Mouse (Mus musculus): ENCODE results near the gene Retreg3. TPM values are rescaled to one million over a fixed set of nuclear protein-coding genes. Genes with fewer than 3 reads are reported as not detected.
A peak's percentile ranks its signal among the peaks of the same experiment; 100 is the strongest.

The Retreg3 gene
- total and polyA plus RNA-seq, 3 experiments = 17.0 to 23.4 TPM; not detected in 1

GRCm38 (mm10) chr11:101062971-101063675 is 56.6 kb downstream of the Retreg3 start:
- no peaks in the 10 kb centered on the region for H3K79me2 ChIP-seq (ENCODE audit: control insufficient read depth, insufficient read depth, low read length, poor library complexity)
- TF ChIP-seq CTCF (IDR thresholded peaks at IDR 0.05 in 2 of 3, conservative IDR thresholded peaks at IDR 0.05 in 1 of 3; ENCODE audit: control insufficient read depth in 1 of 3, insufficient read depth in 1 of 3, low read depth in 2 of 3, low read length in 3 of 3, poor library complexity in 1 of 3, severe bottlenecking in 1 of 3) = no peak
- no peak for TF ChIP-seq ELF1 (IDR thresholded peaks at IDR 0.05; ENCODE audit: low read depth, low read length)
- no peak for TF ChIP-seq USF1 (IDR thresholded peaks at IDR 0.05; ENCODE audit: low read depth, low read length)
- no peak for TF ChIP-seq ZKSCAN1 (IDR thresholded peaks at IDR 0.05; ENCODE audit: low read depth, low read length)
- TF ChIP-seq TBP (IDR thresholded peaks at IDR 0.05; ENCODE audit: low read depth, low read length) = no peak
- no peak for TF ChIP-seq MAZ (IDR thresholded peaks at IDR 0.05; ENCODE audit: low read depth, low read length)
- TF ChIP-seq ETS1 (IDR thresholded peaks at IDR 0.05; ENCODE audit: low read depth, low read length) = no peak
- no peak for TF ChIP-seq MAX (IDR thresholded peaks at IDR 0.05; ENCODE audit: low read length)
- TF ChIP-seq RCOR1 (IDR thresholded peaks at IDR 0.05; ENCODE audit: low read depth, low read length) = no peak
- no peak for TF ChIP-seq MEF2A (IDR thresholded peaks at IDR 0.05; ENCODE audit: extremely low read depth, insufficient replicate concordance, low read depth, low read length, poor library complexity, severe bottlenecking)
- no peak overlapping the region for H3K4me3 ChIP-seq (ENCODE audit: control insufficient read depth in 1 of 2, insufficient read depth in 1 of 2, low read depth in 2 of 2, low read length in 2 of 2)
- peak overlapping the region; percentile 39 for H3K9ac ChIP-seq (ENCODE audit: control insufficient read depth, low read depth, low read length, poor library complexity, severe bottlenecking)
- DNase-seq (ENCODE audit: low read depth, low spot score) = no peak
- peaks cover 0 to 16% of the 10 kb centered on the region in 2 experiments; a peak in 2 of 4 replicates for H3K36me3 ChIP-seq (ENCODE audit: control insufficient read depth in 1 of 2, insufficient read depth in 2 of 2, low read length in 2 of 2)
- H3K27me3 ChIP-seq (ENCODE audit: control insufficient read depth in 1 of 2, insufficient read depth in 2 of 2, low read length in 2 of 2) = no peaks in the 10 kb centered on the region
- H3K9me3 ChIP-seq (replicated peaks; ENCODE audit: insufficient read depth, low read length) = no peaks in the 10 kb centered on the region
- H3K4me1 ChIP-seq (ENCODE audit: control insufficient read depth in 1 of 2, insufficient read depth in 2 of 2, low read length in 2 of 2) = peaks cover 12 to 24% of the 10 kb centered on the region in 2 experiments
- H3K27ac ChIP-seq (ENCODE audit: control insufficient read depth, low read depth, low read length) = peak overlapping the region; percentile 67

DNA sequence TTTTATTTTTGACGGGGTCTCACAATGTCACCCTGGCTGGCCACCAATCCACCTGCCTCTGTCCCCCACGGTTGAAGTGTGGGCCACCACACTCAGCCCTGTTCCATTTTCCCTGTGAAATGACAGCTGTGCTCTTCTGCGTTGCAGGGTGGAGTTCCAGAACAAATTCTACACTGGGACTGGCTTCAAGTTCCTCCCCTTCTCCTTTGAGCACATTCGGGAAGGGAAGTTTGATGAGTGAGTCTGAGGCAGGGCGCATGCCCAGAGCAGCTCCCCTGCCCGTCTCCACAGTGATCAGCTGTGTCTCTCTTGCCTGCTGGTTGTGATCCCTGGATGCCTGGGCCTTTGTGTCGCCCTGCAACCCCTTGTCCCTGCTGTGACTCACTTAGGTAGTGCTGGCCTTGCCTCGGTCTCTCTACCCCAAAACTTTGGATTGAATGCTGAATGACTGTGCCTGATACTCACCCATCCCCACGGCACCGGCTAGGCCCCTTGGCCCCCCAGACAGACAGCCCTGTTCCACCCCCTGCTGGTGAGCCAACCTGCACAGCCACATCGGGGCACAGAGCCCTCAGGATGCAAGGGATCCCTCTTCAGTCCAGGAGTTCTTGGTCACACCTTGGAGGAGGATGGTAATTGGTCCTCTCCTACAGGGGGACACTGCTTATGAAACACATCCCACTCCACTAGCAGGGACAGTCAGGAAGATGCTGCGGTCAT is 57.4 kb downstream of the Retreg3 start:
- H3K4me3 ChIP-seq (ENCODE audit: control insufficient read depth in 1 of 2, insufficient read depth in 1 of 2, low read depth in 2 of 2, low read length in 2 of 2) = no peak overlapping the region
- no peak overlapping the region for H3K9ac ChIP-seq (ENCODE audit: control insufficient read depth, low read depth, low read length, poor library complexity, severe bottlenecking)

GRCm38 (mm10) chr11:101061049-101061448 is 58.6 kb downstream of the Retreg3 start:
- peaks cover 12 to 21% of the 10 kb centered on the region in 2 experiments for H3K4me1 ChIP-seq (ENCODE audit: control insufficient read depth in 1 of 2, insufficient read depth in 2 of 2, low read length in 2 of 2)
- no peaks in the 10 kb centered on the region for H3K9me3 ChIP-seq (replicated peaks; ENCODE audit: insufficient read depth, low read length)
- TF ChIP-seq MYB (IDR thresholded peaks at IDR 0.05; ENCODE audit: low read depth, low read length) = no peak
- H3K9ac ChIP-seq (ENCODE audit: control insufficient read depth, low read depth, low read length, poor library complexity, severe bottlenecking) = no peak overlapping the region
- H3K27me3 ChIP-seq (ENCODE audit: control insufficient read depth in 1 of 2, insufficient read depth in 2 of 2, low read length in 2 of 2) = no peaks in the 10 kb centered on the region
- H3K36me3 ChIP-seq (ENCODE audit: control insufficient read depth in 1 of 2, insufficient read depth in 2 of 2, low read length in 2 of 2) = peaks cover 0 to 16% of the 10 kb centered on the region in 2 experiments; a peak in 2 of 4 replicates
- no peak for DNase-seq (ENCODE audit: low read depth, low spot score)
- H3K4me3 ChIP-seq (ENCODE audit: control insufficient read depth in 1 of 2, insufficient read depth in 1 of 2, low read depth in 2 of 2, low read length in 2 of 2) = no peak overlapping the region
- H3K27ac ChIP-seq (ENCODE audit: control insufficient read depth, low read depth, low read length) = no peak overlapping the region
- H3K79me2 ChIP-seq (ENCODE audit: control insufficient read depth, insufficient read depth, low read length, poor library complexity) = no peaks in the 10 kb centered on the region

More for the DNA sequence above, 57.4 kb downstream of the Retreg3 start:
- TF ChIP-seq CHD1 (IDR thresholded peaks at IDR 0.05; ENCODE audit: low read depth, low read length) = no peak
- TF ChIP-seq MAFK (IDR thresholded peaks at IDR 0.05; ENCODE audit: borderline replicate concordance, low read depth, low read length) = no peak
- no peak for TF ChIP-seq SIN3A (IDR thresholded peaks at IDR 0.05; ENCODE audit: low read length)
- no peak overlapping the region for H3K27ac ChIP-seq (ENCODE audit: control insufficient read depth, low read depth, low read length)
- peaks cover 12 to 23% of the 10 kb centered on the region in 2 experiments for H3K4me1 ChIP-seq (ENCODE audit: control insufficient read depth in 1 of 2, insufficient read depth in 2 of 2, low read length in 2 of 2)
- H3K36me3 ChIP-seq (ENCODE audit: control insufficient read depth in 1 of 2, insufficient read depth in 2 of 2, low read length in 2 of 2) = peaks cover 0 to 16% of the 10 kb centered on the region in 2 experiments; a peak in 2 of 4 replicates
- H3K27me3 ChIP-seq (ENCODE audit: control insufficient read depth in 1 of 2, insufficient read depth in 2 of 2, low read length in 2 of 2) = no peaks in the 10 kb centered on the region
- H3K79me2 ChIP-seq (ENCODE audit: control insufficient read depth, insufficient read depth, low read length, poor library complexity) = no peaks in the 10 kb centered on the region
- no peak for DNase-seq (ENCODE audit: low read depth, low spot score)
- no peaks in the 10 kb centered on the region for H3K9me3 ChIP-seq (replicated peaks; ENCODE audit: insufficient read depth, low read length)

Measured in MEL (cell line).